Mouse (Mus musculus): ENCODE measurements around the gene Fam126a.

- TF ChIP-seq CTCF (IDR thresholded peaks at IDR 0.05; ENCODE audit: low read depth), result no peak
- TF ChIP-seq EP300 (IDR thresholded peaks at IDR 0.05; ENCODE audit: low read depth), result no peak
Measured at GRCm38 (mm10) chr5:24072031-24072430, 41.5 kb upstream of the Fam126a start.
